Mouse (Mus musculus): ENCODE data around the gene Il18rap. TPM values are rescaled to one million over a fixed set of nuclear protein-coding genes. Genes with fewer than 3 reads are reported as not detected.

The Il18rap gene
- polyA plus RNA-seq (2015; fragmentation: Nextera tagmentation; extraction: Ambion mirVana): 0.32 and 0.33 TPM in 2 replicates

DNA sequence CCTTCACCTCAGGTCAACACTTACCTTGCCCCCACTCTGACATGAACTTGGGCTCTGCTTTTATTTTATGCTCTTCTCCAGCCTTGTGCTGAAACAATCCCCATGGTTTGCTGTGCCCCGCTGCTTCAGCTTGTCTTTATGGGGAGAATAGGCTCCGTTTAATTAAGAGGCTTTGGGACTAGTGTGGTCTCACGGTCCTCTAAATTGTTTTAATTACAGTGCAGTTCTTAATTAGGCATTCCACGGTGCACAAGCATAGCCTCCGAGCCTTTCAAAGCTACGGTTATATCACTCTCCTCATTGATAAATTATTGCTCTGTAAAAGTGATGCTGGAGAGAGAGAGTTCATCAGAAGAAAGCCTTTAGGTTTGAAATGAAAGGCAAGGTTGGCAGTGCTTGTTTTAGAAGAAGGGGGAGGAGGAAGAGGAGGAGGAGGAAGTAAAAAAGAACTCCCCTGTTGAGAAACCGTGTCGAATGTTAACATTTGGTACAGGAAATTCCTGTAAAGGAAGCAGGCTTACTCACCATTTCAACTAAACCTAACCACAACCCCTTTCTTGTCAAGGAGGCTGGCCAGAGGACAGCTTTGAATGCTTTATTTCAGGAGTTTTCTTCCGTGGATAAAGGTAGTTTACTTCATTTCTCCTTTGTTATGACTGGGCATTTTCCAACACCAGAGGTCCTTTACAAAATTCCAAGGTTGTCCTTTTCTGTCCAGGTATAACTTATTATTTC is at the start of gene Il18rap:
TSS of gene Il18rap (plus strand) at position 512 of the 735 bp plus-strand sequence.
- Histone ChIP-seq H3K4me3 (ENCODE audit: low read length) (no peak within 1 kb of the TSS), H3K9ac (ENCODE audit: low read depth, low read length) (no peak within 1 kb of the TSS), H3K27me3 (replicated peaks; ENCODE audit: control insufficient read depth, insufficient read depth, low read length) (no peaks in the 10 kb centered on the region), H3K4me1 (ENCODE audit: control insufficient read depth, insufficient read depth, low read length) (no peaks in the 10 kb centered on the region), H3K4me2 (ENCODE audit: low read depth, low read length) (no peak within 1 kb of the TSS), H3K27ac (ENCODE audit: low read length) (no peak within 1 kb of the TSS), H3K36me3 (ENCODE audit: control insufficient read depth, insufficient read depth, low read length) (no peaks in the 10 kb centered on the region), H3K9me3 (ENCODE audit: control insufficient read depth, low read length) (no peaks in the 10 kb centered on the region)
- WGBS: 57% methylated on average over 9 of the region's 9 CpGs
- ATAC-seq: no peak

GRCm38 (mm10) chr1:40465477-40466430 is 49.4 kb upstream of the Il18rap start, which contains the start of gene Il18r1:
Il18r1 (plus strand) TSS chr1:40465552.
- 38% methylated on average over 20 of the region's 20 CpGs for WGBS
- Histone ChIP-seq H3K4me1 (ENCODE audit: control insufficient read depth, insufficient read depth, low read length) (no peaks in the 10 kb centered on the region), H3K27ac (ENCODE audit: low read length) (no peak within 1 kb of the TSS), H3K9me3 (ENCODE audit: control insufficient read depth, low read length) (no peaks in the 10 kb centered on the region), H3K4me2 (ENCODE audit: low read depth, low read length) (0 out of 2 replicates have a peak within 1 kb of the TSS, but pooled peaks have one; percentile 20), H3K4me3 (ENCODE audit: low read length) (peak within 1 kb of the TSS; percentile 20), H3K36me3 (ENCODE audit: control insufficient read depth, insufficient read depth, low read length) (no peaks in the 10 kb centered on the region), H3K27me3 (replicated peaks; ENCODE audit: control insufficient read depth, insufficient read depth, low read length) (no peaks in the 10 kb centered on the region), H3K9ac (ENCODE audit: low read depth, low read length) (no peak within 1 kb of the TSS)
- ATAC-seq: peak; percentile 59; the same call in 1 of the 2 replicates

- WGBS: 84% methylated on average over 4 of the region's 4 CpGs
- no peaks in the 10 kb centered on the region for H3K4me1 ChIP-seq (ENCODE audit: control insufficient read depth, insufficient read depth, low read length)
- no peak overlapping the region for H3K9ac ChIP-seq (ENCODE audit: low read depth, low read length)
- H3K27me3 ChIP-seq (replicated peaks; ENCODE audit: control insufficient read depth, insufficient read depth, low read length): no peaks in the 10 kb centered on the region
- H3K9me3 ChIP-seq (ENCODE audit: control insufficient read depth, low read length): no peaks in the 10 kb centered on the region
- H3K27ac ChIP-seq (ENCODE audit: low read length): no peak overlapping the region
- no peak overlapping the region for H3K4me3 ChIP-seq (ENCODE audit: low read length)
- H3K36me3 ChIP-seq (ENCODE audit: control insufficient read depth, insufficient read depth, low read length): no peaks in the 10 kb centered on the region
- no peak for ATAC-seq
- H3K4me2 ChIP-seq (ENCODE audit: low read depth, low read length): no peak overlapping the region
Observed at GRCm38 (mm10) chr1:40467306-40467705, 47.9 kb upstream of the Il18rap start.

DNA sequence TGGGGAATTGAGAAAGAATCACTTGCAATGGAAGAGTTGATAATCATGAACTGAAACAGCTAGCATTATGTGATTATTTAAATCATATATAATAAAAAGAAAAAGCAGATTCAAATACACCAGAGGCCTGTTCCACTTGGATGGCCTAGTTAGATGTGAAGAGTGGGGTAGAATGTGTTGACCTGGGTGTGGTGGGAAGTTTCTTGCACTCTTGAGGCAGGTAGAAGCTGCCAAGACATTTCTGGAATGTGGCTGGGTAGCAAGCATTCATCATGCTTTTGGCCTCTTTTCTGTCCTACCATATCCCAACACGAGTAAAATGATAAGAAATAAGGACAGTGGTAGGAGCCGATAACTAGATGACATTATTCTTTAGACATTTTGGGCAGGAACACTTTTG is 46.4 kb upstream of the Il18rap start:
- no peak overlapping the region for H3K27ac ChIP-seq (ENCODE audit: low read length)
- H3K4me3 ChIP-seq (ENCODE audit: low read length): no peak overlapping the region
- ATAC-seq: no peak
- H3K36me3 ChIP-seq (ENCODE audit: control insufficient read depth, insufficient read depth, low read length): no peaks in the 10 kb centered on the region
- no peak overlapping the region for H3K9ac ChIP-seq (ENCODE audit: low read depth, low read length)
- no peak overlapping the region for H3K4me2 ChIP-seq (ENCODE audit: low read depth, low read length)
- no peaks in the 10 kb centered on the region for H3K4me1 ChIP-seq (ENCODE audit: control insufficient read depth, insufficient read depth, low read length)
- no peaks in the 10 kb centered on the region for H3K9me3 ChIP-seq (ENCODE audit: control insufficient read depth, low read length)
- 76% methylated on average over 2 of the region's 2 CpGs for WGBS
- no peaks in the 10 kb centered on the region for H3K27me3 ChIP-seq (replicated peaks; ENCODE audit: control insufficient read depth, insufficient read depth, low read length)

- 83% methylated on average over 12 of the region's 12 CpGs for WGBS
- Histone ChIP-seq H3K9me3 (ENCODE audit: control insufficient read depth, low read length) (no peaks in the 10 kb centered on the region), H3K9ac (ENCODE audit: low read depth, low read length) (no peak overlapping the region), H3K4me1 (ENCODE audit: control insufficient read depth, insufficient read depth, low read length) (no peaks in the 10 kb centered on the region), H3K27me3 (replicated peaks; ENCODE audit: control insufficient read depth, insufficient read depth, low read length) (no peaks in the 10 kb centered on the region), H3K4me3 (ENCODE audit: low read length) (no peak overlapping the region), H3K36me3 (ENCODE audit: control insufficient read depth, insufficient read depth, low read length) (no peaks in the 10 kb centered on the region), H3K4me2 (ENCODE audit: low read depth, low read length) (no peak overlapping the region), H3K27ac (ENCODE audit: low read length) (no peak overlapping the region)
- no peak for ATAC-seq
Observed at GRCm38 (mm10) chr1:40469900-40470299, 45.3 kb upstream of the Il18rap start.

GRCm38 (mm10) chr1:40472401-40472800 is 42.8 kb upstream of the Il18rap start:
- no peak overlapping the region for H3K27ac ChIP-seq (ENCODE audit: low read length)
- H3K9ac ChIP-seq (ENCODE audit: low read depth, low read length): no peak overlapping the region
- H3K4me2 ChIP-seq (ENCODE audit: low read depth, low read length): no peak overlapping the region
- 86% methylated on average over 1 of the region's 1 CpGs for WGBS
- H3K27me3 ChIP-seq (replicated peaks; ENCODE audit: control insufficient read depth, insufficient read depth, low read length): no peaks in the 10 kb centered on the region
- H3K36me3 ChIP-seq (ENCODE audit: control insufficient read depth, insufficient read depth, low read length): no peaks in the 10 kb centered on the region
- no peak overlapping the region for H3K4me3 ChIP-seq (ENCODE audit: low read length)
- ATAC-seq: no peak
- H3K9me3 ChIP-seq (ENCODE audit: control insufficient read depth, low read length): no peaks in the 10 kb centered on the region
- H3K4me1 ChIP-seq (ENCODE audit: control insufficient read depth, insufficient read depth, low read length): no peaks in the 10 kb centered on the region

GRCm38 (mm10) chr1:40473640-40474039 is 41.5 kb upstream of the Il18rap start:
- Histone ChIP-seq H3K36me3 (ENCODE audit: control insufficient read depth, insufficient read depth, low read length) (no peaks in the 10 kb centered on the region), H3K4me3 (ENCODE audit: low read length) (no peak overlapping the region), H3K27ac (ENCODE audit: low read length) (no peak overlapping the region), H3K9me3 (ENCODE audit: control insufficient read depth, low read length) (no peaks in the 10 kb centered on the region), H3K4me1 (ENCODE audit: control insufficient read depth, insufficient read depth, low read length) (no peaks in the 10 kb centered on the region), H3K4me2 (ENCODE audit: low read depth, low read length) (no peak overlapping the region), H3K9ac (ENCODE audit: low read depth, low read length) (no peak overlapping the region), H3K27me3 (replicated peaks; ENCODE audit: control insufficient read depth, insufficient read depth, low read length) (no peaks in the 10 kb centered on the region)
- no peak for ATAC-seq
- WGBS: 84% methylated on average over 4 of the region's 4 CpGs

GRCm38 (mm10) chr1:40474336-40474735 is 40.8 kb upstream of the Il18rap start:
- Histone ChIP-seq H3K4me2 (ENCODE audit: low read depth, low read length) (no peak overlapping the region), H3K4me1 (ENCODE audit: control insufficient read depth, insufficient read depth, low read length) (no peaks in the 10 kb centered on the region), H3K9me3 (ENCODE audit: control insufficient read depth, low read length) (no peaks in the 10 kb centered on the region), H3K27me3 (replicated peaks; ENCODE audit: control insufficient read depth, insufficient read depth, low read length) (no peaks in the 10 kb centered on the region), H3K9ac (ENCODE audit: low read depth, low read length) (no peak overlapping the region), H3K36me3 (ENCODE audit: control insufficient read depth, insufficient read depth, low read length) (no peaks in the 10 kb centered on the region), H3K27ac (ENCODE audit: low read length) (no peak overlapping the region), H3K4me3 (ENCODE audit: low read length) (no peak overlapping the region)
- WGBS: 77% methylated on average over 5 of the region's 5 CpGs
- no peak for ATAC-seq

GRCm38 (mm10) chr1:40475697-40476096 is 39.5 kb upstream of the Il18rap start:
- Histone ChIP-seq H3K4me2 (ENCODE audit: low read depth, low read length) (no peak overlapping the region), H3K27me3 (replicated peaks; ENCODE audit: control insufficient read depth, insufficient read depth, low read length) (no peaks in the 10 kb centered on the region), H3K4me1 (ENCODE audit: control insufficient read depth, insufficient read depth, low read length) (no peaks in the 10 kb centered on the region), H3K9me3 (ENCODE audit: control insufficient read depth, low read length) (no peaks in the 10 kb centered on the region), H3K4me3 (ENCODE audit: low read length) (no peak overlapping the region), H3K9ac (ENCODE audit: low read depth, low read length) (no peak overlapping the region), H3K36me3 (ENCODE audit: control insufficient read depth, insufficient read depth, low read length) (no peaks in the 10 kb centered on the region), H3K27ac (ENCODE audit: low read length) (no peak overlapping the region)
- no peak for ATAC-seq
- 64% methylated on average over 3 of the region's 3 CpGs for WGBS

All from intestine, embryonic 16.5 days (tissue).